Mouse (Mus musculus): ENCODE results near the gene Zfp866. TPM values are rescaled to one million over a fixed set of nuclear protein-coding genes. Genes with fewer than 3 reads are reported as not detected.

Zfp866 gene
- polyA plus RNA-seq (2012; rRNA removed) = 32.2 and 32.9 TPM in 2 replicates

DNA sequence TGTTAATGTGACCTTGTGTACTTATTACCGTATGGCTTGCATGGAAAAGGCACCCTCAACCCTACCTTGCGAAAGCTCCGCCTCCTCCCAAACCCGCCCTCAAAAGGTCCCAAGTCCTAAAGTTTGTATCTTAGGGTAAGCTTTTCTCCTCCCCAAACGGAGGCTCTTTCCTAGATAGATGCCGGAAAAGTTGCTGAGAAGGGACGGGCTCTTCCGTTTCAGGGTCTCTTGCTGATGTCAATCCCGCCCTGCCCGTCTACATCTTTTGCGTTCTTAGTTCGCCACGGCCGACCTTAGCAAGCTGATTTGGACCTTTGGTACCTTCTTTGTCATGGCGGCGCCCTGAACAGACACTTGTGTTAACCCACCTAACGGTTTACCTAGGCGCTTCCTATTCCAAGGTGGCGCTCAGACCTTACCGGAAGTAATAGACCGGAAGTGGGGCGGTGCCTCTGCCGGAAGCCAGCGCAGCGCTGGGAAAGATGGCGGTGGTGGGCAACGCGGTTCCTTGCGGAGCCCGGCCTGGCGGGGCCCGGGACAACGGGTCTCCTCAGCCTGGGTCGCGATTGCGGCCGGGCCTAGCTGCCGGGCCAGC, at the start of gene Zfp866, which contains the start of gene Atp13a1:
Gene Zfp866, minus strand, starts transcription at position 406 of the 595 bp plus-strand sequence.
Gene Atp13a1, plus strand, starts transcription at position 391 of the 595 bp plus-strand sequence.

DNA sequence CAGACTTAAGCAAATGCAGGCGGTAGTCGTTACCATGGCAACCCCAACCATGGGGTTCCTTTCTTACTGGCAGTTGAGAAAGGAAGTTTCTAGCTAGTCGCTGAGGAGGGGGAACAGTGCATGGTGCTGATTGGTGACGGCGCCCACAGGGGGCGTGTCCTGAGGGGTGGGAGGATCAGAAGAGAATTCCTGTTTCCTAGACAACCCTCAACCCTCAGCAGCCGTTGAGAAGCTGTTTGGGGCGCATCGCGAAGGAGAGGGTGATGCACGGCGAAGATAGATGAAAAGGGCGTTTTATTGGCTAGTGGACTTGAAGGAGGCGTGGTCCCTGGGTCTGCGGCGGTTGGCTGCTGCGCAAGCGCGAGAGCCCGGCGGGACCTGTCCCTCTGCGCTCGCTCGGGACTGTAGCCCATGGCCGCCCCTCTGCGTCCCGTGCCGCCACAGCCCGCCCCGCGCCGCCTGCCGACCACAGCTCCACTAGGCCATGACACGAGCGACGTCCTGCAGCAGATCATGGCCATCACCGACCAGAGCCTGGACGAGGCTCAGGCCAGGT, 41.4 kb upstream of the Zfp866 start, which contains the start of gene Pbx4:
Gene Pbx4, plus strand, starts transcription at position 194 of the 556 bp plus-strand sequence.

DNA sequence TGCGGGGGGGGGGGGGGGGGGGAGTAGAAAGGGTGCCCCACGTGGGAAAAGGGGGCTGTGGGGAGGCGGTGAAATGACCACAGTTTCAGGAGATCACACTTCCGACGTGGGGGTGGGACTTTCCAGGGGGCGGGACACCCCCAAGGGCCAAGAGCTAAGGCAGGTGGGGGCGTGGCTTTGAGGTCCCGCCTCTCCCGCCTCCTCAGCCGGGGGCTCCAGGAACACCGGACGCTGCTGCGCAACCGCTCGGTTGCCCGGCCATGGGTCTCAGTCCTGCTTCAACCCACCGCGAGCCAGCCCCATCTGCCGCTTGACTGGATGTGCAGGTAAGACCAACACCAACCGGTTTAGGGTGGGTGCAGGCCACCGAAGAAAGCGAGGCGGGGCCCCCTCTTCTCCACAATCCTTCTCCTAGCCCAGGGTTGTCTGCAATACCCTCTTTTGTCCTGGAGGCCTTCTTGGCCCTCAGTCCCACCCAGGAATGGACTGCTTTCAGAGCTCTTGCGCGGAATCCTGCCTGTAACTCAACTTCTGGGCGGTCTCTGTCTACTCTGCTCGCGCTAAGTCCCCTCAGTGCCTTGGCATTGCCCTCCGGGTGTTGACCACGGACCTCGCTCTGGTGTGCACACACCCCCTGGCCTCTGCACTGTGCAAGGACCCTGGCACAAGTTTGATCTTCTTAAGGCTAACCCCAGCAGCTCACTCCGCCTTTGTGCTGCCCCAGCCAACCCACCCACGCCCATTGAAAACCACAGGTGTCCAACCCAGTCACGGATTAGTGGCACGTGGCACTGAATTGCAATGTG, 31.6 kb upstream of the Zfp866 start, which contains the start of gene Lpar2:
Gene Lpar2, plus strand, starts transcription at position 44 of the 806 bp plus-strand sequence.

DNA sequence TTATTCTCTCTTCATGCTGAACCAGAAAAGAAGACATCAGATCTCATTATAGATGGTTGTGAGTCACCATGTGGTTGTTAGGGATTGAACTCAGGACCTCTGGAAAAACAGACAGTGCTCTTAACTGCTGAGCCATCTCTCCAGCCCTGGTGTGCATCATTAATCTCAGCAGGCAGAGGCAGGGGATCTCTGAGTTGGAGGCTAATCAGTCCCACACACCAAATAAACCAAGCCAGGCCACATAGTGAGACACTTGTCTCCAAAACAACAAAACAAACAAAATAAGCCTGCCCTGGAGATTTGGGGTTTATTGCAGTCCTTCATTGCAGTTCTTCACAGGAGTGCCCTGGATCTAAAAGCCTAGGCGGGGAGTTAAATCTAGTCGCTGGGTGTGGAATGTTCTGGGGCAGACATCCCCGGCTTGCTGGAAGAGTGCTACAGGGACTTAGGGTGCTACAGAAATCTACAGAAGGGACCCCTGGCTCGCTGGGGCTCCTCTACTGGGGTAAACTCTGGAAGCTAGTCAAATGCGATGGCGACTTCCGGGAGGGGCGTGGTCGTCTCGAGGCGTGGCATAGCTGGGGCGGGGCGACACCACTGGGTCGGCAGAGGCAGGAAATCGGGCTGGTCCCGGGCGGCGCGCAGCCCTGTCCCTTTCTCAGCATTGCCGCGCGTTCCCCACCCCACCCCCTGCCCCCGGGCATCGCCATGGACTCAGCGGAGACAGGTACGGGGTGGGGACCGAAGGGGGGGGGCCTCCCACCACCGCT, 17.3 kb upstream of the Zfp866 start, which contains the start of gene Gmip:
Gene Gmip, plus strand, starts transcription at position 586 of the 770 bp plus-strand sequence.

DNA sequence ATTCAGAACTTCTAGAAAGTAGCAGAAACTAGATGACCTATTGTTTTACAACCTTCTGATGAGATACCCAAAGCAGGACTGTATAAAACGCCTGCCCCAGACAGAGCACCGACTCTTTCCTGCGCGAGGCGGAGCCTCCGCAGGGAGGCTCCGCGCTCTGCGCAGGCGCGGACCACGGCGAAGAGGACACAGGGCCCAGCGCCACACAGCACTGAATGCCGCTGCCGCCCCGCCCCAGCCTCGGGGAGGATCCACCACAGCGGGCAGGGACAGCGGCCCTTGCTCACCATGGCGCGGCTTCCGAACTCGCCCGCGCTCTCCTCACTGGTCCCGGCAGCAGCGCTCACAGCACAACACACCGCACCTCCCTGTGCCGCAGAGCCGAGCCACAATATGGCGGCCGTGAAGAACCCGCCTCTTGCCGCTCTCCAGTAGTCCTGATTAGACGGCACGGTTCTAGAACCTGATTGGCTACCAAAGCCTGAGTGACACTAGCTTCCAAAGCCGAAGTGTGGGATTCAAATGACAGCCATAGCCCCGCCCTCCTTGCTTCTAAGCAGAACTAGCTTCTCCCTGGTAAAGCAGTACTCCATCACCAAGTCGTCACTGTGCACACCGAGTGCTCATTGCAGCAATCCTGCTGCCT, 16.4 kb downstream of the Zfp866 start, which contains the start of gene Gm20422:
Gene Gm20422, minus strand, starts transcription at position 384 of the 646 bp plus-strand sequence.

DNA sequence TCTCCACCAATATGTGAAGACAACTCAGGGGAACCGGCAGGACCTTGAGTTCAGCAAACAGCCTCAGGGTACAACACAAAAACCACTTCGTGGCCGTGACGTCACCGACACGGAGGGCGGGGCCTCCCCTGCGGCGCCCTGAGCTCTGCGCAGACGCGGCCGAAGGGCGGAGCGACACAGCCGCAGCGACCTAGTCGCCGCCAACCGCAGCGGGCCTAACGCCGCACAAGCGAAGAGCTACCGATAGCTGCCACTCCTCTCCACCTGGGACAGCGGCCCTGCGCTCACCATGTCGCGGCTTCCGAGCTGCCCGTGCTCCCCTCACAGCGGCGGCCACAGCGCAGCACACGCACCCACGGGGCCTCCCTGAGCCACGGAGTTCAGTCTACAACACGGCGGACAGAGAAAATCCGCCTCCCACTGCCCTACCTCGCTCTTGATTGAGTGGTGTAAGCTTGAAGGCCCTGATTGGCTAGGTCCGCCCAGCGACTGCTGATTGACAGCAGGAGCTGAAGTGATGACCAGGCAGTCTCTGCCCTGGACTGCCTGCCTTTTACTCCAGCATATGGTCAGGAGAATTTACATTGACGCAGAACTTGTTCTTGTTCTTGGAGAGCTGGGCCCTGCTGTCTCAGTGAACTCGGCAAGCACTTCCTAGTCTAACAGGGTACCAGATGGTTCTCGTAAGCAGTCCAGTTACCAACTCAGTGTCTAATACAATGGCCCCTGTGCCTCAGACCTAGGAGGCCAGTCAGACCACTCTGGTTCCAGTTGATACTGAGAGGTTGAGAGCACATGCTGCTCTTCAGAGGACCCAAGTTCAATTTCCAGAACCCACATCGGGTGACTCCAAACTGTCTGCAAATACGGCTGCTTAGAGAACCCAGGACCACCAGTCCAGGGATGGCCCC, 41.2 kb downstream of the Zfp866 start, which contains the start of gene Zfp963:
Gene Zfp963, minus strand, starts transcription at position 427 of the 911 bp plus-strand sequence.

Other genes starting within 250 kb of the Zfp866 start
- gene Zfp868, start 165.6 kb downstream of the Zfp866 start, polyA plus RNA-seq (2012; rRNA removed) = 19.2 and 19.7 TPM in 2 replicates
- gene Zfp964, start 136.7 kb downstream of the Zfp866 start, polyA plus RNA-seq (2012; rRNA removed) = 2.4 and 2.8 TPM in 2 replicates
- 16.3 and 17.7 TPM in 2 replicates for gene Zfp869, start 80.5 kb downstream of the Zfp866 start, polyA plus RNA-seq (2012; rRNA removed)
- 7.2 and 8.6 TPM in 2 replicates for gene Zfp963, start 41.2 kb downstream of the Zfp866 start, polyA plus RNA-seq (2012; rRNA removed)
- gene Gm20422, start 16.3 kb downstream of the Zfp866 start, polyA plus RNA-seq (2012; rRNA removed) = 0.95 and 1.2 TPM in 2 replicates
- gene Atp13a1, start within 50 bp of the Zfp866 start, polyA plus RNA-seq (2012; rRNA removed) = 75.2 and 80.1 TPM in 2 replicates
- gene Gmip, start 17.5 kb upstream of the Zfp866 start, polyA plus RNA-seq (2012; rRNA removed) = 85.4 and 95.9 TPM in 2 replicates
- gene Lpar2, start 31.3 kb upstream of the Zfp866 start, polyA plus RNA-seq (2012; rRNA removed) = 5.8 and 6.4 TPM in 2 replicates
- gene Pbx4, start 41.3 kb upstream of the Zfp866 start, polyA plus RNA-seq (2012; rRNA removed) = 29.2 and 35.4 TPM in 2 replicates
- 7.6 and 7.8 TPM in 2 replicates for gene Cilp2, start 96.5 kb upstream of the Zfp866 start, polyA plus RNA-seq (2012; rRNA removed)
- gene Tssk6, start 111.0 kb upstream of the Zfp866 start, polyA plus RNA-seq (2012; rRNA removed) = 0.47 and 0.51 TPM in 2 replicates
- 120 and 129 TPM in 2 replicates for gene Ndufa13, start 111.4 kb upstream of the Zfp866 start, polyA plus RNA-seq (2012; rRNA removed)
- gene Yjefn3, start 111.5 kb upstream of the Zfp866 start, polyA plus RNA-seq (2012; rRNA removed) = 10.8 and 11.7 TPM in 2 replicates
- gene Gatad2a, start 205.2 kb upstream of the Zfp866 start, polyA plus RNA-seq (2012; rRNA removed) = 20.8 and 21.0 TPM in 2 replicates